Mouse (Mus musculus) left cerebral cortex, adult 9 months (tissue): ENCODE results near the gene Prss35.

ENCODE experiments used
- DNase-seq, 2 experiments: peaks; one replicate each; pipeline ENCODE4 v3.0.0; 2022; ENCODE audit warnings: low spot score in 2 of 2

The Prss35 gene

DNA sequence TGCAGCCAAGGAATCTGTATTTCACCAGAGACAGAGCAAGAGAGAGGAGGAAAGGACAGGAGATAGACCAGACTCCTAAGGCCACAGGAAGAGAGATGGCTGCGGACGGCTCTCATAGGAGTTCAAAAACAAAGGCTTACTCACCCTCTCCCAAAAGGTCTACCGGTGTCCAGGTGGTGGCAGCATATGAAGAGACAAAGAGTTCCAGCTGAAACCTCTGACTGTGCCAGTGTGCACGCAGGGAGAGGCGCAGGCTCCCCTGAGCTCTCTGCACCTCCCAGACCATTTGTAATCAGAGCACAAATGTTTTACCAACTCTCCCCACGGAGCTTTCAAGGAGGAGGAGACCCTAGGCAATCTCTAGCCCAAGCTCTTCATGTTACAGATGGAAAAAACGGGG lies 55.2 kb downstream of the Prss35 start:
- DNase-seq, result no peak

DNA sequence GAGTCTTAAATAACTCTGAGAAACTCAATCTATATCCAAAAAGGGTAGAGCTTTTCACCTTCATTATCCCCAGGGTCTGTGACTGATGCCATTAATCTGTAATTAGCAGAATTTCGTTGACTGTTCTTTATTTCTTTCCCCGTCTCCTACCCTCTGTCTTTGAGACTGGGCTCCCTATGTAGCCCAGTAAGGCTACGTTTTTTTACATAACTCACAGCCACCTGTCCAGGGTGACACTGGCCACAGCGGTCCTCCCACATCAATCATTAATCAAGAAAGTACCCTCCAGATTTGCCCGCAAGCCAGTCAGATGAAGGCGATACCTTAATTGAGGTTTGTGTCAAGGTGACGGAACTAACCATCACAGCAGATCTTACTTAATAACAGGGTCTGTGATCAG lies 55.6 kb downstream of the Prss35 start:
- no peak for DNase-seq

DNA sequence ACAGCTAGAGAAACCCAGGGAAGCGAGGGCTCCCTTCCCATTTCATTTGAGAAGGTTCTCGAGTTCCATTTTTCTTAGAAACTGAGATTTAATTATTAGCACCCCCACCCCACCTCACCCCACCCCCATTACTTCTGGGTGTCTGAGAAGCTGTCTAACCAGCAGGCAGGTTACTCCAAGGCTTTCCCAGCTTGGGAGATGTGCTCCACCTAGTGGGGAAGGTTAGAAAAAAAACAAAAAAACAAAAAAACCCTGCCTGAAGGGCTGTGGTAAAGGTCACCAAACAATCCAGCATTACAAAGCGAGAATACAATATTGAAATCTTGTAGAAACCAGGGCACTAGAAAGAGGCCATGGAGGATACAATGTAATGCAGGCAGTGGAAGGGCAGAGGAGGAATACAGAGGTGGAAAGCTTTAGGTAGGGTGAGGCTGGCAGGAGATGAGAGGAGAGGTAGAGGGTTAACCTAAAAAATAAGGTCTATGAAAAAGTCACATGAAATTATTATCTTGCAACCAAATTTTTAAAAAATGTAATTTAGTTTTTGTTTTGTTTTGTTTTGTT lies 57.2 kb downstream of the Prss35 start:
- DNase-seq, result no peak
